Mouse (Mus musculus) forelimb bud, embryonic 11.5 days (tissue): ENCODE measurements around the gene Rock2.

Experiments used
- DNase-seq: peaks from one replicate; pipeline ENCODE4 v3.0.0-alpha.2; 2012; ENCODE audit warnings: low read depth, low spot score

Gene Rock2

GRCm38 (mm10) chr12:16900625-16901222 lies 6.0 kb downstream of the Rock2 start:
- no peak for DNase-seq

- no peak for DNase-seq
Measured at GRCm38 (mm10) chr12:16903949-16904635, 9.4 kb downstream of the Rock2 start.

GRCm38 (mm10) chr12:16907282-16907846 lies 12.7 kb downstream of the Rock2 start:
- no peak for DNase-seq

GRCm38 (mm10) chr12:16907953-16908648 lies 13.4 kb downstream of the Rock2 start:
- no peak for DNase-seq

- DNase-seq: no peak
Measured at GRCm38 (mm10) chr12:16911524-16911923, 16.8 kb downstream of the Rock2 start.

GRCm38 (mm10) chr12:16912600-16912999 lies 17.9 kb downstream of the Rock2 start:
- DNase-seq: no peak

- DNase-seq: no peak
Measured at GRCm38 (mm10) chr12:16920186-16920860, 25.6 kb downstream of the Rock2 start.

- no peak for DNase-seq
Measured at GRCm38 (mm10) chr12:16927889-16928288, 33.2 kb downstream of the Rock2 start.

- no peak for DNase-seq
Measured at GRCm38 (mm10) chr12:16934423-16934822, 39.7 kb downstream of the Rock2 start.

- DNase-seq: no peak
Measured at GRCm38 (mm10) chr12:16941976-16942375, 47.3 kb downstream of the Rock2 start.

- DNase-seq: no peak
Measured at GRCm38 (mm10) chr12:16948239-16948638, 53.5 kb downstream of the Rock2 start.

- DNase-seq: peak; percentile 20
Measured at GRCm38 (mm10) chr12:16958851-16959250, 64.2 kb downstream of the Rock2 start.

GRCm38 (mm10) chr12:16963354-16963753 lies 68.7 kb downstream of the Rock2 start:
- DNase-seq: no peak

GRCm38 (mm10) chr12:16966811-16967210 lies 72.1 kb downstream of the Rock2 start:
- no peak for DNase-seq

GRCm38 (mm10) chr12:16977120-16977519 lies 82.4 kb downstream of the Rock2 start:
- DNase-seq: no peak

GRCm38 (mm10) chr12:16985778-16986177 lies 91.1 kb downstream of the Rock2 start:
- no peak for DNase-seq

- no peak for DNase-seq
Measured at GRCm38 (mm10) chr12:16991376-16991775, 96.7 kb downstream of the Rock2 start.

GRCm38 (mm10) chr12:16992355-16992754 lies 97.7 kb downstream of the Rock2 start:
- DNase-seq: no peak

- no peak for DNase-seq
Measured at GRCm38 (mm10) chr12:16994291-16994690, 99.6 kb downstream of the Rock2 start.

GRCm38 (mm10) chr12:16996281-16996680 lies 101.6 kb downstream of the Rock2 start:
- DNase-seq: no peak

- DNase-seq: no peak
Measured at GRCm38 (mm10) chr12:16996886-16997462, 102.3 kb downstream of the Rock2 start.

- DNase-seq: no peak
Measured at GRCm38 (mm10) chr12:16999146-16999545, 104.5 kb downstream of the Rock2 start.
